10 mouse cellular contexts compared by ENCODE assay signal in the genomic region with DNA sequence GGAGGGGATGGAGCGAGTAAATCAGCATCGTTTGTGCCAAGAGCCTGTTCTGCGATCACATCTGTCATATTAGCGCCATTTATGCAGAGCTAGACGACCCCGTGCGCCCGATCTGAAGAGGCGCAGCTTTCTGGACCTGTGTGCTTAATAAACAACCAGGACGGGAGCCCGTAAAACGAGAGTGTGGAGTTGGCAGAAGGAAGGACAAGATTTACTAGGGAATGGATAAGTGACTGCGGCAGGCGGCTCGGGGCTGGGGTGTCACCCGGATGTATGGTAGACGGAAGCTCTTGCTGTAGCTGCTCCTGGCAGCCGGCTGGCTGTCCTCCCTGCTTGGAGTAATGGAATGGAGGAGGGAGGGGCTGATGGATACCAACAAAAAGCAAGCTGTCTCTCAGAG.
DNase-seq lines count a peak whose midpoint lies in the region; ATAC-seq lines count a peak whose summit lies in the region.
"Had no signal": no experiment of that assay in that cellular context is flagged by ENCODE, and none has a peak within 500 bp of the region (broad histone marks: within the 10 kb centered on the region; RNA-seq: fewer than 3 reads in every experiment).

No protein-coding gene starts in this region.

- H3K4me3 ChIP-seq in lung, embryonic 15.5 days: 0 out of 2 replicates have a peak overlapping the region, but pooled peaks have one; percentile 1
- H3K4me3 ChIP-seq in hindbrain, embryonic 15.5 days: no peak overlapping the region
- peak overlapping the region; percentile 13 for H3K4me3 ChIP-seq in neural tube, embryonic 13.5 days
- H3K4me3 ChIP-seq in liver, embryonic 11.5 days (ENCODE audit: low read depth, low read length): no peak overlapping the region

- intact Hi-C loops in left cerebral cortex, postnatal 14 days (cut with DNase I): no loop called here

- H3K27ac ChIP-seq in lung, embryonic 15.5 days: peak overlapping the region; percentile 23; the same call in 1 of the 2 replicates
- peak overlapping the region; percentile 46 for H3K27ac ChIP-seq in hindbrain, embryonic 15.5 days (replicated peaks)
- peak overlapping the region; percentile 82 for H3K27ac ChIP-seq in neural tube, embryonic 13.5 days (replicated peaks)
- no peak overlapping the region for H3K27ac ChIP-seq in liver, embryonic 11.5 days (ENCODE audit: low read depth, low read length)

- DNase-seq in cerebellum, postnatal 10 days: peak; percentile 31 to 33
- DNase-seq in cerebellum, adult 11 months: no peak
- no peak for DNase-seq in lung, postnatal 14 days
- no peak for DNase-seq in left cerebral cortex, postnatal 14 days (ENCODE audit: low spot score in 2 of 2)
- no peak for DNase-seq in liver, embryonic 11.5 days (ENCODE audit: low spot score)
- DNase-seq: adrenal gland, adult 2 months; thymus, postnatal 36 days had no signal

- peaks cover 13% of the 10 kb centered on the region for H3K27me3 ChIP-seq in lung, embryonic 15.5 days
- peaks cover 10% of the 10 kb centered on the region; the same call in 1 of the 2 replicates for H3K27me3 ChIP-seq in hindbrain, embryonic 15.5 days
- peaks cover 74% of the 10 kb centered on the region for H3K27me3 ChIP-seq in neural tube, embryonic 13.5 days
- H3K27me3 ChIP-seq in liver, embryonic 11.5 days (replicated peaks; ENCODE audit: control insufficient read depth, insufficient read depth, low read length): no peaks in the 10 kb centered on the region

- no peak overlapping the region for H3K9ac ChIP-seq in lung, embryonic 15.5 days
- H3K9ac ChIP-seq in hindbrain, embryonic 15.5 days: no peak overlapping the region
- H3K9ac ChIP-seq in neural tube, embryonic 13.5 days: peak overlapping the region; percentile 62
- H3K9ac ChIP-seq in liver, embryonic 11.5 days (ENCODE audit: low read depth, low read length): no peak overlapping the region

- peaks cover 32% of the 10 kb centered on the region for H3K4me1 ChIP-seq in lung, embryonic 15.5 days
- peaks cover 42% of the 10 kb centered on the region for H3K4me1 ChIP-seq in hindbrain, embryonic 15.5 days (replicated peaks)
- peaks cover 47% of the 10 kb centered on the region for H3K4me1 ChIP-seq in neural tube, embryonic 13.5 days (replicated peaks)
- no peaks in the 10 kb centered on the region for H3K4me1 ChIP-seq in liver, embryonic 11.5 days (replicated peaks; ENCODE audit: control insufficient read depth, insufficient read depth, low read length)

- ATAC-seq in lung, embryonic 15.5 days (ENCODE audit: borderline replicate concordance, extremely low read depth, low FRiP score, low TSS enrichment): peak; percentile 62; the same call in 1 of the 2 replicates
- ATAC-seq in hindbrain, embryonic 15.5 days (ENCODE audit: low FRiP score, low read depth): peak; percentile 63; the same call in 1 of the 2 replicates
- ATAC-seq in neural tube, embryonic 13.5 days (ENCODE audit: low read depth): peak; percentile 71
- no peak for ATAC-seq in liver, embryonic 11.5 days (replicated peaks; ENCODE audit: low FRiP score)

- peak overlapping the region; percentile 38 for H3K4me2 ChIP-seq in lung, embryonic 15.5 days
- peak overlapping the region; percentile 32 for H3K4me2 ChIP-seq in hindbrain, embryonic 15.5 days
- H3K4me2 ChIP-seq in neural tube, embryonic 13.5 days: peak overlapping the region; percentile 44
- H3K4me2 ChIP-seq in liver, embryonic 11.5 days: no peak overlapping the region

- no peaks in the 10 kb centered on the region for H3K36me3 ChIP-seq in lung, embryonic 15.5 days
- H3K36me3 ChIP-seq in hindbrain, embryonic 15.5 days: no peaks in the 10 kb centered on the region
- H3K36me3 ChIP-seq in neural tube, embryonic 13.5 days: no peaks in the 10 kb centered on the region
- H3K36me3 ChIP-seq in liver, embryonic 11.5 days (ENCODE audit: control insufficient read depth, insufficient read depth, low read length): no peaks in the 10 kb centered on the region

- 16% methylated on average over 18 of the region's 18 CpGs for WGBS in lung, embryonic 15.5 days
- WGBS in hindbrain, embryonic 15.5 days: 27% methylated on average over 18 of the region's 18 CpGs
- 24% methylated on average over 18 of the region's 18 CpGs for WGBS in neural tube, embryonic 13.5 days
- 65% methylated on average over 18 of the region's 18 CpGs for WGBS in liver, embryonic 11.5 days

- H3K9me3 ChIP-seq in lung, embryonic 15.5 days: no peaks in the 10 kb centered on the region
- H3K9me3 ChIP-seq in hindbrain, embryonic 15.5 days: no peaks in the 10 kb centered on the region
- H3K9me3 ChIP-seq in neural tube, embryonic 13.5 days: no peaks in the 10 kb centered on the region
- H3K9me3 ChIP-seq in liver, embryonic 11.5 days (ENCODE audit: control insufficient read depth, low read length): no peaks in the 10 kb centered on the region

Comparison
In these comparisons a context has a peak if more than half of its experiments do, and no peak if none do; other contexts are left out.
1. DNase-seq: peak in cerebellum, postnatal 10 days (2 of 2); none in cerebellum, adult 11 months (single experiment), lung, postnatal 14 days (single experiment), left cerebral cortex, postnatal 14 days (0 of 2) and liver, embryonic 11.5 days (single experiment).
2. H3K4me3 ChIP-seq: peak in lung, embryonic 15.5 days (single experiment) and neural tube, embryonic 13.5 days (single experiment); none in hindbrain, embryonic 15.5 days (single experiment) and liver, embryonic 11.5 days (single experiment).